Mouse (Mus musculus) neural tube, embryonic 13.5 days (tissue): ENCODE measurements at regions not wholly inside any gene's neighbourhood (a gene's known extent, or its start where the extent isn't known, plus 50 kb on each side); places are given as distances from the start of the nearest gene placed in this dataset.

Experiments used
- ATAC-seq: fragments of 200-750 bp; cut with Nextera tagmentation; 2 replicates; pipeline ENCODE4 v1.8.0; 2017; ENCODE audit warnings: low read depth, mild to moderate bottlenecking, moderate TSS enrichment, moderate library complexity
- H3K27ac ChIP-seq: fragments of 300-500 bp; sonication (generic); replicated peaks from 2 replicates; pipeline ENCODE4 v1.5.1; 2015; ENCODE audit warnings: moderate library complexity, mild to moderate bottlenecking, inconsistent platforms
- H3K27me3 ChIP-seq: fragments of 300-500 bp; sonication (generic); 2 replicates; pipeline ENCODE4 v1.6.1; 2015; ENCODE audit warnings: mild to moderate bottlenecking, inconsistent platforms
- H3K36me3 ChIP-seq: fragments of 300-500 bp; sonication (generic); 2 replicates; pipeline ENCODE4 v1.6.1; 2015; ENCODE audit warnings: mild to moderate bottlenecking, inconsistent platforms
- H3K4me1 ChIP-seq: fragments of 300-500 bp; sonication (generic); replicated peaks from 2 replicates; pipeline ENCODE4 v1.6.1; 2015; ENCODE audit warnings: inconsistent platforms
- H3K4me2 ChIP-seq: fragments of 300-500 bp; sonication (generic); 2 replicates; pipeline ENCODE4 v1.6.1; 2015; ENCODE audit warnings: inconsistent platforms, mild to moderate bottlenecking, moderate library complexity
- H3K4me3 ChIP-seq: fragments of 300-500 bp; sonication (generic); 2 replicates; pipeline ENCODE4 v1.5.1; 2015; ENCODE audit warnings: mild to moderate bottlenecking, inconsistent platforms
- H3K9ac ChIP-seq: fragments of 300-500 bp; sonication (generic); 2 replicates; pipeline ENCODE4 v1.6.1; 2015; ENCODE audit warnings: moderate library complexity, mild to moderate bottlenecking, inconsistent platforms
- H3K9me3 ChIP-seq: fragments of 300-500 bp; sonication (generic); 2 replicates; pipeline ENCODE4 v1.6.1; 2016; ENCODE audit warnings: inconsistent platforms
- WGBS: fragments of 180-500 bp; shearing (Covaris S2); methylation state at CpG from one replicate; pipeline ENCODE4 v1.1.7; 2015; 5-methylcytosine and 5-hydroxymethylcytosine counted together

DNA sequence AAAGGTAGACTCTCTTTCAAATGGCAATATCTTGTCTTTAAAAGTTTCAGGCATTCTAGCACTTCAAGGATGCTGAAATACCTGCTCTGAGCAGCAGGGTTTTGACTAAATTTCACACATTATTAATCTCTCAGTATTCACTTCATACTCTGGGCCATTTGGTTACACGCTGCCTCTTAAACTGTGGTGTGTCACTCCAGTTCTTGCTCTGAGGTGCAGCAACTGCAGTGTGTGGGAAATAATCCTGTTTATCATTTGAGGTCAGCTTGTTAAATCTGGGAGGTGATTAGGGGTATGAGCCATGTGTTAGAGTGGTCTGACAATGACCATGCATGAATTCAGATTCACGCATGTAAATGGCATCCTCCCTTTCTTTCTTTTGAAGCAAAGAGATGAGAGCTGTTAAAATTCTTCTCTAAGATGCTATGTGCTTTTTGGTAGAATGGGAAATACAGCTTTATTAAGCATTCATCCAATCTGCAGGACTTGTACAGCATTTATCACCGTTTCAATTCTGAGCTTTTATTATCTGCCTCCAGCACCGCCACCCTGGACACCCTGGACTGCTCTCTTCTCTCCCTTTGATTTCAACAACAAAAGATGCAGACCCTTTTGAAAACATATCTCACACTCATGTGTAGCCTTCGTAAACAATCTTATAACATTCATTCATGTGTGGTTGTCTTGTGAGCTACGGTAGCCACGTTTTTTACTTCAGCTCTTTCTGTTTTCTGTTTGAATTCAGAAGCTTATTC is 362.4 kb upstream of the Gm38303 start:
- Histone ChIP-seq H3K4me3 (no peak overlapping the region), H3K27me3 (no peaks in the 10 kb centered on the region), H3K4me2 (no peak overlapping the region), H3K9ac (no peak overlapping the region), H3K9me3 (no peaks in the 10 kb centered on the region), H3K4me1 (no peaks in the 10 kb centered on the region), H3K27ac (no peak overlapping the region), H3K36me3 (no peaks in the 10 kb centered on the region)
- WGBS = 75% methylated on average over 7 of the region's 7 CpGs
- no peak for ATAC-seq

DNA sequence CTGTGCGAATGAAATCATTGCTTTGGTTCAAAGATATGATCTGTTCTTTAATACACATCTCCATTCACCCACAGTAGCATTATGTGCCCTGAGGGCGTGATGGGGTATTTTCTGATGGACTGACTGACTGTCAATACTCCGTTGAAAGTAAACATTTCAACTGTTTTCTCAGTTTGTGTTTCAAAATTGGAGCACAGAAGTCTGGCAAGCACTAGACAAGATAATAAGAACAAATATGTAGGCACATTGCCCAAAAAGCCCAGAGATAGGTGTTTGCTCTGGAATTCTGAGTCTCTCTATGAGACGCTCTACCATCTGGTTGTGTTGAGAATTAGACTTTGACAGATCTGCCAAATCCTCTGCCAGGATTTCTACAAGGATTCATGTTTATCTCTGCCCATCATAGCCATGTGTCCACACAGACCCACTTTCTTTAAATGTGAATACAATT is 350.0 kb upstream of the Gm38303 start:
- Histone ChIP-seq H3K4me3 (no peak overlapping the region), H3K27ac (no peak overlapping the region), H3K36me3 (no peaks in the 10 kb centered on the region), H3K4me1 (no peaks in the 10 kb centered on the region), H3K9ac (no peak overlapping the region), H3K9me3 (no peaks in the 10 kb centered on the region), H3K4me2 (no peak overlapping the region), H3K27me3 (no peaks in the 10 kb centered on the region)
- 55% methylated on average over 4 of the region's 4 CpGs for WGBS
- peak; percentile 43; the same call in 1 of the 2 replicates for ATAC-seq

- Histone ChIP-seq H3K4me2 (no peak overlapping the region), H3K4me1 (no peaks in the 10 kb centered on the region), H3K27ac (no peak overlapping the region), H3K36me3 (no peaks in the 10 kb centered on the region), H3K27me3 (no peaks in the 10 kb centered on the region), H3K9me3 (no peaks in the 10 kb centered on the region), H3K4me3 (no peak overlapping the region), H3K9ac (no peak overlapping the region)
- peak; percentile 89 for ATAC-seq
- 55% methylated on average over 6 of the region's 6 CpGs for WGBS
Observed at GRCm38 (mm10) chr3:10684885-10685500, 349.5 kb upstream of the Gm38303 start.

DNA sequence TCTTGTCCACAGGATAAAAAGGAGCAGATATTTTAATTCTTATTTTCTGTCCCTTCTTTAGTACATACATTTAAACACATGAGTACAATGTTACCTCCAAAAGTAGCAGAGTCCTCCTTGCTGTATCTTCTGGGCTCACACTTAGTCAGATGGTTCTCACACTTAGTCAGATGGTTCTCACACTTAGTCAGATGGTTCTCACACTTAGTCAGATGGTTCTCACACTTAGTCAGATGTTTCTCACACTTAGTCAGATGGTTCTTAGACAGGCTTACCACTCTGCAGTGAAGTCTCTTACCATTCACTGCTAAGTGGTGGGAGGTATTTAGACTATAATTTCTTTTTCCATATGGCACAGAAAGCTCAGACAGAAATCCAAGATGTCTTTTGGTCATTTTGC is 346.5 kb upstream of the Gm38303 start:
- Histone ChIP-seq H3K27ac (no peak overlapping the region), H3K27me3 (no peaks in the 10 kb centered on the region), H3K4me1 (no peaks in the 10 kb centered on the region), H3K4me3 (no peak overlapping the region), H3K9me3 (no peaks in the 10 kb centered on the region), H3K9ac (no peak overlapping the region), H3K4me2 (no peak overlapping the region), H3K36me3 (no peaks in the 10 kb centered on the region)
- no peak for ATAC-seq

DNA sequence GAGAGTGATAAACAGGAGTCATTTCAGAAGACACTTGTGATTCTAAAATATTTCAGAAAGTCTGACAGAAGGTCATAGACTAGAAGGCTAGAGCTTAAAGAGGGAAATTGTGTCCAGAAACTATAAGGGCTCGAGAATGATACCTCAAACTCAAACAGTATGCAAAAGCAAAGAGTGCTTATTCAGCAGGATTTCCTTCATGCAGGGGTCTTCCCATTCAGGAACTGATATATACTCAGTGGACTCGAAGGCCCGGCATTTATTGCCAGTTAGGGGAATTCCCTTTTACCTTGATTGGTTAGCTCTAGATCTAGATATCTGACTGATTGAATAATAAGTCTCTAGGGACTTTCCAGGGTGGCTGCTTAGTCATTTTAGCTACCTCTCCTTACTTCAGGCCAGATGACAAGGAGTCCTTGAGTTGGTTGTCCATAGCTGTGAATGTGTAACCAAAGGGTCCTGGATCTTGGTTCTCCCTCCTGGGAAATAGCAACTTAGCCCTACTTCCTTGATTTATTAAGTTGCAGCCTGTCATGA is 312.6 kb upstream of the Gm38303 start:
- 81% methylated on average over 3 of the region's 3 CpGs for WGBS
- Histone ChIP-seq H3K36me3 (no peaks in the 10 kb centered on the region), H3K27me3 (no peaks in the 10 kb centered on the region), H3K4me2 (no peak overlapping the region), H3K4me1 (no peaks in the 10 kb centered on the region), H3K9ac (no peak overlapping the region), H3K9me3 (no peaks in the 10 kb centered on the region), H3K4me3 (no peak overlapping the region), H3K27ac (no peak overlapping the region)
- no peak for ATAC-seq
